Mouse (Mus musculus): ENCODE measurements around the gene Cnnm2. TPM values are rescaled to one million over a fixed set of nuclear protein-coding genes. Genes with fewer than 3 reads are reported as not detected.
"Not testable (repeated sequence)": the region's sequence is repeated elsewhere in the genome, so short reads cannot be mapped to it uniquely, and the experiment has no call there.

Gene Cnnm2
- polyA plus RNA-seq, 1 experiment from 2014 or later = 4.0 TPM

- DNase-seq (ENCODE audit: low spot score) = no peak
- peaks cover 36% of the 10 kb centered on the region for H3K4me1 ChIP-seq (replicated peaks)
These were observed 1.6 kb downstream of the Cnnm2 start for GRCm38 (mm10) chr19:46762992-46763342.

GRCm38 (mm10) chr19:46763356-46763755 lies 2.0 kb downstream of the Cnnm2 start:
- WGBS = 10% methylated on average over 7 of the region's 7 CpGs
- Histone ChIP-seq H3K4me3 (peak overlapping the region; percentile 78), H3K36me3 (no peaks in the 10 kb centered on the region), H3K27ac (no peak overlapping the region), H3K27me3 (ENCODE audit: insufficient read depth, poor library complexity, severe bottlenecking) (peaks cover 37% of the 10 kb centered on the region), H3K4me1 (replicated peaks) (peaks cover 36% of the 10 kb centered on the region), H3K9me3 (no peaks in the 10 kb centered on the region)
- no peak for DNase-seq (ENCODE audit: low spot score)

More at GRCm38 (mm10) chr19:46762992-46763342, 1.6 kb downstream of the Cnnm2 start:
- WGBS = under 1% methylated on average over 19 of the region's 19 CpGs
- H3K27me3 ChIP-seq (ENCODE audit: insufficient read depth, poor library complexity, severe bottlenecking) = peaks cover 41% of the 10 kb centered on the region
- H3K36me3 ChIP-seq = no peaks in the 10 kb centered on the region
- H3K9me3 ChIP-seq = no peaks in the 10 kb centered on the region
- no peak overlapping the region for H3K27ac ChIP-seq
- peak overlapping the region; percentile 78 for H3K4me3 ChIP-seq

- no peak for DNase-seq (ENCODE audit: low spot score)
- Histone ChIP-seq H3K9me3 (no peaks in the 10 kb centered on the region), H3K4me3 (peak overlapping the region; percentile 78; the same call in 1 of the 2 replicates), H3K4me1 (replicated peaks) (peaks cover 36% of the 10 kb centered on the region), H3K27me3 (ENCODE audit: insufficient read depth, poor library complexity, severe bottlenecking) (peaks cover 31% of the 10 kb centered on the region), H3K27ac (no peak overlapping the region), H3K36me3 (no peaks in the 10 kb centered on the region)
- WGBS = 60% methylated on average over 12 of the region's 12 CpGs
These were observed 2.8 kb downstream of the Cnnm2 start for GRCm38 (mm10) chr19:46763932-46764762.

GRCm38 (mm10) chr19:46764763-46765117 lies 3.3 kb downstream of the Cnnm2 start:
- H3K27ac ChIP-seq = no peak overlapping the region
- peaks cover 36% of the 10 kb centered on the region for H3K4me1 ChIP-seq (replicated peaks)
- no peak for DNase-seq (ENCODE audit: low spot score)
- H3K36me3 ChIP-seq = no peaks in the 10 kb centered on the region
- 64% methylated on average over 9 of the region's 9 CpGs for WGBS
- H3K9me3 ChIP-seq = no peaks in the 10 kb centered on the region
- H3K4me3 ChIP-seq = peak overlapping the region; percentile 78; the same call in 1 of the 2 replicates
- peaks cover 29% of the 10 kb centered on the region for H3K27me3 ChIP-seq (ENCODE audit: insufficient read depth, poor library complexity, severe bottlenecking)

GRCm38 (mm10) chr19:46766125-46766524 lies 4.7 kb downstream of the Cnnm2 start:
- WGBS = 75% methylated on average over 5 of the region's 5 CpGs
- H3K27me3 ChIP-seq (ENCODE audit: insufficient read depth, poor library complexity, severe bottlenecking) = peaks cover 29% of the 10 kb centered on the region

GRCm38 (mm10) chr19:46769759-46770158 lies 8.4 kb downstream of the Cnnm2 start:
- Histone ChIP-seq H3K27ac (no peak overlapping the region), H3K36me3 (no peaks in the 10 kb centered on the region), H3K4me3 (no peak overlapping the region), H3K27me3 (ENCODE audit: insufficient read depth, poor library complexity, severe bottlenecking) (peaks cover 2% of the 10 kb centered on the region), H3K4me1 (replicated peaks) (peaks cover 6% of the 10 kb centered on the region), H3K9me3 (no peaks in the 10 kb centered on the region)
- 92% methylated on average over 11 of the region's 11 CpGs for WGBS
- no peak for DNase-seq (ENCODE audit: low spot score)

More at GRCm38 (mm10) chr19:46766125-46766524, 4.7 kb downstream of the Cnnm2 start:
- H3K9me3 ChIP-seq = no peaks in the 10 kb centered on the region
- H3K4me3 ChIP-seq = no peak overlapping the region
- DNase-seq (ENCODE audit: low spot score) = no peak
- H3K4me1 ChIP-seq (replicated peaks) = peaks cover 30% of the 10 kb centered on the region
- H3K36me3 ChIP-seq = no peaks in the 10 kb centered on the region
- no peak overlapping the region for H3K27ac ChIP-seq

GRCm38 (mm10) chr19:46771801-46772200 lies 10.4 kb downstream of the Cnnm2 start:
- Histone ChIP-seq H3K36me3 (no peaks in the 10 kb centered on the region), H3K9me3 (no peaks in the 10 kb centered on the region), H3K4me3 (no peak overlapping the region), H3K27me3 (ENCODE audit: insufficient read depth, poor library complexity, severe bottlenecking) (no peaks in the 10 kb centered on the region), H3K4me1 (replicated peaks) (peaks cover 4% of the 10 kb centered on the region; the same call in 1 of the 2 replicates), H3K27ac (no peak overlapping the region)
- no peak for DNase-seq (ENCODE audit: low spot score)
- 89% methylated on average over 6 of the region's 6 CpGs for WGBS

- Histone ChIP-seq H3K27me3 (ENCODE audit: insufficient read depth, poor library complexity, severe bottlenecking) (no peaks in the 10 kb centered on the region), H3K36me3 (no peaks in the 10 kb centered on the region), H3K27ac (no peak overlapping the region), H3K4me1 (replicated peaks) (peaks cover 7% of the 10 kb centered on the region; the same call in 1 of the 2 replicates), H3K4me3 (no peak overlapping the region), H3K9me3 (no peaks in the 10 kb centered on the region)
- DNase-seq (ENCODE audit: low spot score) = no peak
- 74% methylated on average over 5 of the region's 5 CpGs for WGBS
These were observed 15.0 kb downstream of the Cnnm2 start for GRCm38 (mm10) chr19:46776391-46776790.

GRCm38 (mm10) chr19:46776850-46777249 lies 15.5 kb downstream of the Cnnm2 start:
- H3K27me3 ChIP-seq (ENCODE audit: insufficient read depth, poor library complexity, severe bottlenecking) = no peaks in the 10 kb centered on the region
- no peak for DNase-seq (ENCODE audit: low spot score)

GRCm38 (mm10) chr19:46777928-46778680 lies 16.7 kb downstream of the Cnnm2 start:
- peaks cover 4% of the 10 kb centered on the region; the same call in 1 of the 2 replicates for H3K4me1 ChIP-seq (replicated peaks)
- no peaks in the 10 kb centered on the region for H3K27me3 ChIP-seq (ENCODE audit: insufficient read depth, poor library complexity, severe bottlenecking)
- 68% methylated on average over 12 of the region's 12 CpGs for WGBS
- H3K9me3 ChIP-seq = no peaks in the 10 kb centered on the region
- no peak overlapping the region for H3K4me3 ChIP-seq
- DNase-seq (ENCODE audit: low spot score) = no peak
- no peaks in the 10 kb centered on the region for H3K36me3 ChIP-seq
- no peak overlapping the region for H3K27ac ChIP-seq

More at GRCm38 (mm10) chr19:46776850-46777249, 15.5 kb downstream of the Cnnm2 start:
- Histone ChIP-seq H3K4me1 (replicated peaks) (peaks cover 7% of the 10 kb centered on the region; the same call in 1 of the 2 replicates), H3K27ac (no peak overlapping the region), H3K9me3 (no peaks in the 10 kb centered on the region), H3K4me3 (no peak overlapping the region), H3K36me3 (no peaks in the 10 kb centered on the region)
- 86% methylated on average over 3 of the region's 3 CpGs for WGBS

GRCm38 (mm10) chr19:46779130-46779529 lies 17.7 kb downstream of the Cnnm2 start:
- not testable (repeated sequence) for H3K27me3 ChIP-seq (ENCODE audit: insufficient read depth, poor library complexity, severe bottlenecking); H3K4me3 ChIP-seq; H3K27ac ChIP-seq; H3K9me3 ChIP-seq; H3K4me1 ChIP-seq (replicated peaks); H3K36me3 ChIP-seq; DNase-seq (ENCODE audit: low spot score)
- WGBS = 94% methylated on average over 1 of the region's 1 CpGs

GRCm38 (mm10) chr19:46784038-46784437 lies 22.6 kb downstream of the Cnnm2 start:
- WGBS = 77% methylated on average over 5 of the region's 5 CpGs
- peaks cover 10% of the 10 kb centered on the region; the same call in 1 of the 2 replicates for H3K4me1 ChIP-seq (replicated peaks)
- DNase-seq (ENCODE audit: low spot score) = no peak
- no peaks in the 10 kb centered on the region for H3K9me3 ChIP-seq
- H3K27me3 ChIP-seq (ENCODE audit: insufficient read depth, poor library complexity, severe bottlenecking) = no peaks in the 10 kb centered on the region
- no peak overlapping the region for H3K27ac ChIP-seq
- no peaks in the 10 kb centered on the region for H3K36me3 ChIP-seq
- H3K4me3 ChIP-seq = no peak overlapping the region

- DNase-seq (ENCODE audit: low spot score) = no peak
- no peaks in the 10 kb centered on the region for H3K9me3 ChIP-seq
- H3K4me3 ChIP-seq = no peak overlapping the region
- H3K4me1 ChIP-seq (replicated peaks) = peaks cover 10% of the 10 kb centered on the region; the same call in 1 of the 2 replicates
- H3K36me3 ChIP-seq = no peaks in the 10 kb centered on the region
- WGBS = 89% methylated on average over 6 of the region's 6 CpGs
- H3K27me3 ChIP-seq (ENCODE audit: insufficient read depth, poor library complexity, severe bottlenecking) = no peaks in the 10 kb centered on the region
- H3K27ac ChIP-seq = no peak overlapping the region
These were observed 23.1 kb downstream of the Cnnm2 start for GRCm38 (mm10) chr19:46784502-46784901.

All from hindbrain, embryonic 10.5 days (tissue).